Mouse (Mus musculus) limb, embryonic 14.5 days (tissue): ENCODE data around the gene Ermp1. TPM values are rescaled to one million over a fixed set of nuclear protein-coding genes. Genes with fewer than 3 reads are reported as not detected.

Experiments used
- ATAC-seq: fragments of 200-750 bp; cut with Nextera tagmentation; 2 replicates; pipeline ENCODE4 v1.8.0; 2017; ENCODE audit warnings: low read depth, moderate number of reproducible peaks, moderate TSS enrichment; ENCODE audit not compliant: low FRiP score
- DNase-seq: peaks from one replicate; pipeline ENCODE4 v3.0.0-alpha.2; 2015; ENCODE audit warnings: low spot score
- H3K27ac ChIP-seq: fragments of 300-500 bp; sonication (generic); replicated peaks from 2 replicates; pipeline ENCODE4 v1.5.1; 2014; ENCODE audit warnings: low read depth, mild to moderate bottlenecking, low read length, moderate library complexity, mixed read lengths
- H3K27me3 ChIP-seq: fragments of 300-500 bp; sonication (generic); 2 replicates; pipeline ENCODE4 v1.6.1; 2014; ENCODE audit warnings: low read length, mixed read lengths; ENCODE audit not compliant: control insufficient read depth, insufficient read depth
- H3K36me3 ChIP-seq: fragments of 300-500 bp; sonication (generic); 2 replicates; pipeline ENCODE4 v1.6.1; 2014; ENCODE audit warnings: mild to moderate bottlenecking, low read length, moderate library complexity, mixed read lengths; ENCODE audit not compliant: control insufficient read depth, insufficient read depth
- H3K4me1 ChIP-seq: fragments of 300-500 bp; sonication (generic); 2 replicates; pipeline ENCODE4 v1.6.1; 2014; ENCODE audit warnings: antibody characterized with exemption, low read length, mixed read lengths; ENCODE audit not compliant: control insufficient read depth, insufficient read depth
- H3K4me2 ChIP-seq: fragments of 300-500 bp; sonication (generic); replicated peaks from 2 replicates; pipeline ENCODE4 v1.6.1; 2014; ENCODE audit warnings: low read depth, mild to moderate bottlenecking, low read length, moderate library complexity; ENCODE audit not compliant: severe bottlenecking
- H3K4me3 ChIP-seq: fragments of 300-500 bp; sonication (generic); replicated peaks from 2 replicates; pipeline ENCODE4 v1.5.1; 2014; ENCODE audit warnings: low read length
- H3K9ac ChIP-seq: fragments of 300-500 bp; sonication (generic); 2 replicates; pipeline ENCODE4 v1.6.1; 2014; ENCODE audit warnings: mild to moderate bottlenecking, low read depth, low read length, moderate library complexity; ENCODE audit not compliant: severe bottlenecking
- H3K9me3 ChIP-seq: fragments of 300-500 bp; sonication (generic); 2 replicates; pipeline ENCODE4 v1.6.1; 2016; ENCODE audit warnings: low read length; ENCODE audit not compliant: control insufficient read depth
- POLR2A ChIP-seq: fragments of 200-500 bp; IDR thresholded peaks from 2 replicates; pipeline ENCODE4 v1.8.0; 2012; ENCODE audit warnings: inconsistent platforms, mild to moderate bottlenecking, moderate library complexity, borderline replicate concordance; ENCODE audit not compliant: insufficient read depth, insufficient read length; ENCODE audit errors: extremely low read depth
- WGBS: fragments of 180-500 bp; shearing (Covaris S2); extraction: QIAGEN DNeasy Blood & Tissue Kit; methylation state at CpG from one replicate; pipeline ENCODE4 v1.1.7; 2014; 5-methylcytosine and 5-hydroxymethylcytosine counted together
- polyA plus RNA-seq, 2 experiments: library from polyadenylated mRNA; depleted of rRNA in 1 of 2; stranded (reverse) in 1 of 2; unstranded in 1 of 2; fragments of >200 nt; fragmentation: Nextera tagmentation in 1 of 2; extraction: Ambion mirVana in 1 of 2; gene quantifications; 2 replicates each; pipeline versions ENCODE4 v1.2.1 to v1.2.3; 2012 to 2014

The Ermp1 gene
- polyA plus RNA-seq, 2 experiments = 16.1 to 16.7 TPM

- no peak for ATAC-seq
Measured at GRCm38 (mm10) chr19:29683844-29684540, 35.8 kb upstream of the Ermp1 start.

GRCm38 (mm10) chr19:29680182-29681152, 32.3 kb upstream of the Ermp1 start:
- no peak overlapping the region for H3K27ac ChIP-seq
- no peak overlapping the region for H3K4me3 ChIP-seq
- no peak for TF ChIP-seq POLR2A
- H3K4me1 ChIP-seq = no peaks in the 10 kb centered on the region
- no peaks in the 10 kb centered on the region for H3K9me3 ChIP-seq
- WGBS = 89% methylated on average over 13 of the region's 13 CpGs
- DNase-seq (no peak), ATAC-seq (no peak)
- H3K9ac ChIP-seq = no peak overlapping the region
- H3K4me2 ChIP-seq = no peak overlapping the region
- no peaks in the 10 kb centered on the region for H3K36me3 ChIP-seq
- H3K27me3 ChIP-seq = no peaks in the 10 kb centered on the region

More at GRCm38 (mm10) chr19:29683844-29684540, 35.8 kb upstream of the Ermp1 start:
- H3K9ac ChIP-seq = no peak overlapping the region
- H3K4me1 ChIP-seq = no peaks in the 10 kb centered on the region
- no peaks in the 10 kb centered on the region for H3K27me3 ChIP-seq
- WGBS = 52% methylated on average over 16 of the region's 16 CpGs
- H3K4me2 ChIP-seq = 0 out of 2 replicates have a peak overlapping the region, but pooled peaks have one; percentile 11
- H3K4me3 ChIP-seq = no peak overlapping the region
- no peak for TF ChIP-seq POLR2A
- no peak overlapping the region for H3K27ac ChIP-seq
- H3K9me3 ChIP-seq = no peaks in the 10 kb centered on the region
- peak; percentile 85 for DNase-seq
- H3K36me3 ChIP-seq = no peaks in the 10 kb centered on the region

- Histone ChIP-seq H3K9ac (no peak overlapping the region), H3K27ac (no peak overlapping the region), H3K4me1 (no peaks in the 10 kb centered on the region), H3K9me3 (no peaks in the 10 kb centered on the region), H3K4me3 (no peak overlapping the region), H3K36me3 (no peaks in the 10 kb centered on the region), H3K4me2 (no peak overlapping the region), H3K27me3 (no peaks in the 10 kb centered on the region)
- no peak for TF ChIP-seq POLR2A
- DNase-seq (no peak), ATAC-seq (no peak)
- 85% methylated on average over 6 of the region's 6 CpGs for WGBS
Measured at GRCm38 (mm10) chr19:29678181-29678778, 30.1 kb upstream of the Ermp1 start.

- Histone ChIP-seq H3K36me3 (no peaks in the 10 kb centered on the region), H3K4me2 (no peak overlapping the region), H3K27me3 (no peaks in the 10 kb centered on the region), H3K9ac (no peak overlapping the region), H3K4me3 (no peak overlapping the region), H3K27ac (no peak overlapping the region), H3K9me3 (no peaks in the 10 kb centered on the region), H3K4me1 (no peaks in the 10 kb centered on the region)
- DNase-seq (no peak), ATAC-seq (no peak)
- 61% methylated on average over 10 of the region's 10 CpGs for WGBS
- TF ChIP-seq POLR2A = no peak
Measured at GRCm38 (mm10) chr19:29676479-29677193, 28.4 kb upstream of the Ermp1 start.
